Mouse (Mus musculus): Measurements from ENCODE around the gene Kcnd3. TPM values are rescaled to one million over a fixed set of nuclear protein-coding genes. Genes with fewer than 3 reads are reported as not detected.

Gene Kcnd3
- 10 to 100 TPM; 48.0 to 56.8 (median 51.2) TPM for total RNA-seq (2022)

DNA sequence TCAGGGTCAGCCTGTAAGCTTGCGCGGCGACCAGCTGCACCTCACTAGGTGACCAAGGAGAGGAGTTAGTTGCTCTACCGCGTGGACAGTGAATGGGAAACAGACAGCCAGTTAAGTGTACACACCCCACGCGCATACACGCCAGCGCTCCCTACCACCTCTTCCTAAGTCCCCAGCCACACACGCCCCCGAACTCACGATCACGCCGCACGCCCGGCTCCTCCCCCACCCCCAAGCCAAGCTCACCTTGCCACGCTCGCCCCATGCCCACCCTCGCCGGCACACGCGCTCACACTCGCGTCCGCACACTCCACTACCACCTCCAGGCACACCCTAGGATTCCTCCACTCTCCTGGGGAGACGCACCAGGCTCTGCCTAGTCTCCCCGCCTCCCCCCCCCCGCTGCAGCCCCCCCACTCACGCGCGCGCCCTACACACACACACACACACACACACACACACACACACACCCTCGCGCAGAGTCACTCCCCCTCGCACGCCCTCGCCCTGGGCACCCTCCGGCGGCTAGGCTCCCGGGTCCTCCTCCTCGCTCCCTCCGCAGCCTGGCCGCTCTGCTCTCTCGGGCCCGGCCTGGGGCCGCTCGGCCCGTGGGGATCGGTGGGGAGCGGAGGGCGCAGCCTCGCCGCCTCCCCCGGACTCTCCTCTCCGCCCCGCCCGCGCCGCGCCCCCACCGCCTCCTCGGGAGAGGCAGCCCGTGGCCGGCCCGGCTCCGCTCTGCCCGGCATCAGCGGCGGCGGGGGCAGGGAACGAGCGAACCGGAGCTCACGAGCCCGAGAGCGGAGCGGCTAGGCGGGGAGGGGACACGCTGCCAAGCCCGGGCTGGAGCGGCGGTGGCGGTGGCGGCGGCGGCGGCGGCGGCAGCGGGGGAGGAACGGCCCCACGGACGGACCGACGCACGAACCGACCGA, at the start of gene Kcnd3:
TSS of gene Kcnd3 (plus strand) at position 704 of the 929 bp plus-strand sequence.
- peak; percentile 26 for DNase-seq (ENCODE audit: low spot score in 2 of 2)

DNA sequence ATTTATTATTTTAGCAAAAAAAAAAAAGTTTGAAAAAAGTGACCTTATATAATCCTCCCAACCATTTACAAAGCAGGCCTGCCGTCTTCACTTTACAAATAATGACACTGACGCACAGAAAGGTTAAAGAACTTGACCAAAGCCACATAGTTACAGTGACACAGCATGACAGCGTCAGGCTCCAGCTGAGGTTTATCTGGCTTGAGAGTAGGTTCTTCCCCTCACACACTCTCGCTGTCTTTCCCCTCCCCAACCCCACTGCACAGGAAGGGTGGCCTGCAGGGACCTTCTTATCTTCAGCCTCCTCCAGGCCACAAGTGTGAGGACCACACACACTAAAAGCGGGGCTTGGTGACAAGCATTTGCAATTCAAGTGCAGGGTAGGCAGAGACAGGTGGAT, 49.5 kb upstream of the Kcnd3 start:
- DNase-seq (ENCODE audit: low spot score in 2 of 2) = no peak

DNA sequence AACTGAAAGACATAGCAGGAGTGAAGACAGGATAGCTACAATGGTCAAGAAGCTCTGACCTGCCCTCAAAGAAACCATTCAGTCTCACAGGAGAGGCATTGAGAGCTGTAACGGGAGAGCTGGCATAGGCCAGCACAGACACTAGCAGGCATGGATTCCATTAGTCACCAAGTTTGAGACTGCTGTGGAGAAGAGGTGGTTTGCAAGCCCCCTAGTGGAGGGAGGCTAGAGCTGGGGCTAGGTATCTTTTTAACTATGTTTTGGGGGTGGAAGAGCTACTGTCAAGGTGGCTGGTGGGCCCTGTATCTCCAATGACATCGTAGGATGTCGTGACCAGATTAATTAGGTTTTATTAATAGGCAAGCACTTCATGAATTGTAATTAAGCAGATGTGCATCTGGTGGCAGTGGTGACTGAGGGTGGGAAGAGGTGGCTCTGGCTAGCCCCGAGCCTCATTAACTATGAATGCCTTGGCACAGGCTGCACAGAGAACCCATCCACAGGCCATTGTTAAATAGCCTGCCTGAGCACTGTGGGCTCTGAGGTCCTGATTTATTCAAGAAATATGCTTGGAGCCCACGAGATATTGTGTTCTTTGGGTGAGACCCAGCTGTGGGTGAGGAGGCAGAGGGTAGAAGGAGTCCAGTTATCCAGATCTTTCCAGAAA, 48.6 kb upstream of the Kcnd3 start:
- no peak for DNase-seq (ENCODE audit: low spot score in 2 of 2)

DNA sequence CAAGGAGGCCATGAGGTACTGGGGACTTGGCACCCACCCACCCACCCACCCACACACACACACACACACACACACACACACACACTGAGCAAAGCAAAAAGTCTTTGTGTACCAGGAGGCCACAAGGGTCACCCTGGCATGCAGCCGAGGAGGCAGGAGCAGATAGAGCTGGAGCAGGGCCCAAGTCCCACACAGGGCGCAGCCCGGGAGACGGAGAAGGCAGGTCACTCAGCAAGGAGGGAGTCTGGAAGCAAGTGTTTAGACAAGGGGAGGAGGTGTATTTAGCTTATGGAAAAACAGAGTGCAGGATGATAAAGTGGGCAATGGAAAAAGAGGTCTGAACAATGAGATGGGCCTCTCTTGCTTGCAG, 48.1 kb upstream of the Kcnd3 start:
- DNase-seq (ENCODE audit: low spot score in 2 of 2) = no peak

DNA sequence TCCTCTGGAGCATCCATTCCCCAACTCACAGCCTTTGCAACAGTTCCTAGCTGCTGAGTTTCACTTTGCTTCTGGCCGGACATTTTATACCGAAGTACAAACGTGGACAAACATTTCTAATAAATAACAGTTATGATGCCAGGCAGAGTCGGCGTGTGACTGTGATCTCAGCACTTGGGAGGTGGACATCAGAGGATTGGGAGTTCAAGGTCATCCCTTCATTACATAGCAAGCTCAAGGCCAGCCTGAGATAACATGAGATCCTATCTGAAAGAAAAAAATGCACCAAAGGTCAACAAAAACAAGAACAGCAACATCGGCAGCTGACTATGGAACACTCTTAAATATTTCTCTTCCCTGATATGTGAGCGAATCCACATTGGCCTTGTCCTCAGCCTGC, 46.6 kb upstream of the Kcnd3 start:
- DNase-seq (ENCODE audit: low spot score in 2 of 2) = no peak

DNA sequence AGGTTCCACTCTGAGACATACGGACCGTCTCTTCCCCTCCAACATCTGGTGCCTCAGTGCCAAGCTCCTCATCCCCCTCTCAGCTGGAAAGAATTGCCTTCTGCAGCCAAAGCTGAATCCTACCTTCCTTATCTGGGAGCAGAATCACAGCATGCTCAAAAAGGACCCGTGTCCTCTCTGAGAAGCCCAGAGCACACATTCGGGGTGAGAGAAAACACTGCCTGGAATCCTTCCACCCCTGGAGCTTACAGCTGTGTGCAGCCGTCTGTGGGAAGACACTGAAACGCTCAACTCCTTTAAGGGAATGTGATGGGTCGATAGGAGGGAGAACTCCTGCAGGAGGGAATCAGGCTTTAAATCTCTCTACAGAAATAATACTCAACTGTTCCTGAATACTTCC, 46.1 kb upstream of the Kcnd3 start:
- no peak for DNase-seq (ENCODE audit: low spot score in 2 of 2)

DNA sequence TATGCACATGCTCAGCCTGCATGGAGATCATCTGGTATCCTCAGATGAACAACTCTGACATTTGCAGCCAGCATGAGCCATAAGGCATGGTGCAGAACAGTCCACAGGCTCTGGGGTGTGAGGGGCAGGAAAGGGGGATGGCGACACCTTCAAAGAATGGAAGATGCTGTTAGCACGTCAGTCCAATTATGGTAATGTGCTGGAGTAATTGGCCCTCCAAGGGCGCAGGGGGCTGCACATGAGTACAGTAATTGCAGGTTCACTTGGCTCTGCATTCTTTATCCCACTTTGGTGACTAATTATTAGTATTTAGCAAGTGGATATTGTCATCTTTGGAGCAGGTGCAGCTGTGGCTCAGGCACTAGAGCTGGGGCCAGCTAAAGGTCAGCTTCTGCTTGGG, 43.9 kb upstream of the Kcnd3 start:
- no peak for DNase-seq (ENCODE audit: low spot score in 2 of 2)

DNA sequence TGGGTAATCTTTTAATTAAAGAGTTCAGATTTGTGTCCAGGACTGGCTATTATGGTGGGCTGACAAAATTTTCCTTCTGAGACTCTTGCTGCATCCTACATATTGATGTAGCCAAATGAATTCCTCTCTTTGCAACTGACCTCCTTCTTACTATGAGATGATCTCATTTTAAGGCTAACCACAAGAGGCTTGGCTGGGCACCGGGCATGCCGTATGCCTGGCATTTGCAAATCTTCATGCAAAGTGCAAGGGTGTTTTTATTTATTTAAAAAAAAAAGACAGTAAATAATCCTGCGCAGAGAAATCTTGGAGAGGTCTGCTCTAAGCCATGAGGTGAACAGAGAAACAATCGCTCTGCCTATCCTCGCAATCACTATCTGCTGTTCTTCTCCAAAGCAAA, 41.3 kb upstream of the Kcnd3 start:
- no peak for DNase-seq (ENCODE audit: low spot score in 2 of 2)

DNA sequence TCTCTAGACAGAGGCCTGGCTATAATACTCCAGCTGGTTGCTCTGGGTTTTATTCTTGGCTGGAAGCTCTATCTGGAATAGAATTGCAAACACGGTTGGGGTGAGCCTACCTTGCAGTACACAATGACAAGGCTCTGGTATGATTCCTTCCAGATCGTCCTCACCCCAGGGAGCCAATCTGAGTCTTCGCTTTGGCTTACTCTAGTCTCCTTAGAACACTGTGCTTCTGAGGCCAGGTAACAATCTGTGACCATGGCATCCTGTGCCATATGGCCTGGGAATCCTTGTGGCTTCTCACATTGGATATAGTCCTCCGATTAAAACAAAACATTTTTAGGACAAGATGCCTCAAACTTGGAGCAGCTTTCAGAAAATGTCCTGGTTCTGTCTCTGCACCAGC, 40.4 kb upstream of the Kcnd3 start:
- DNase-seq (ENCODE audit: low spot score in 2 of 2) = no peak

DNA sequence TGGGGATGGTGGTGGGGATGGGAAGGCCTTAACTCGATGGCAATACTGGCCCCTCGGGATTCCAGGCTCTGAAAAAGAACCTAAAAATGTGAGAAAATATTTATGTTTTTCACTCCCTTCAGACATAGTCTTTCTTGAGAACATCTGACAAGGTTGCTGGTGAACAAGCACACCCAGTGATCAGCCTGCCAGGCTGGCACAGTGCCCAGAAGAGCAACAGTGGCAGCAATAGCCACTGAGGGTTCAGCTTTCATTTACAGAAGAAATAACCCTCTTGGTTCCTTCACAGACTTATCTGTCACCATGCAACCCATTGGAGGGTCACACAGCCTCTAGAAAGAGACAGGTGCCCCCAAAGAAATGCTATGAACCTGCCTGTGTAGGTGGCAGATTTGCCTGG, 39.9 kb upstream of the Kcnd3 start:
- DNase-seq (ENCODE audit: low spot score in 2 of 2) = no peak

DNA sequence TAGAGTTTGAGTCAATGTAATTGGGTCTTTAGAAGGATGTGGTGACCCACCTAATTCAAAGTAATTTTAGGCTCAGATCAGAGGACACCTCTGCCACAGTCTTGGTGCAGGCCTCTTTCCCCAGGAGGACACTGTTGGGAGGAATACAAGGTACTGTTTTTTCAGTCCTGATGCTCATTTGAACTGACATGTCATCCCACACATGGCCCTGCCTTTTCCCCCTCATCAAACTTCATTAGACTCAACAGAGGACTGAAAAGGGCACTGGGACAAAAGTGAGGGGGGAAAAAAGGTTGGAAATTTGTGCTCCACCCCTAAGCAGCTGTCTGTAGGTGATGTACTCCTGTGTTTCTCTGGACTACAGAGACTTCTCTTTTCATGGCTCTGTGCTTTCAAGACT, 39.4 kb upstream of the Kcnd3 start:
- DNase-seq (ENCODE audit: low spot score in 2 of 2) = no peak

DNA sequence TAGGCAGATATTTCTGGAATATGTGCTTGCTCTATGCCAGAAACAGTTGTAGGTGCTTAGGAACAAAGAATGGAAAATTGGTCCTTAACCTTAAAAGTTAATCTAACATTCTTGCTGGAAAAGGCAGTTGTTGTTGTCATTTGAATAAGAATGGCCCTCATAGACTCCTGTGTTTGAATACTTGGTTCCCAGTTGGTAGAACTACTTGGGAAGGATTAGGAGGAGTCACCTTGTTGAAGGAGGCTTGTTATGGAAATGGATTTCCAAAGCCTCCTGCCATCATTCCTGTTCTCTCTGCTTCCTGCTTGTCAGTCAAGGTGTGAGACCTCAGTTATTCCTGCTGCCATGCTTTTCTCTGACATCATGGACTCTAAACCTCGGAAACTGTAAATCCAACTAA, 33.7 kb upstream of the Kcnd3 start:
- no peak for DNase-seq (ENCODE audit: low spot score in 2 of 2)

DNA sequence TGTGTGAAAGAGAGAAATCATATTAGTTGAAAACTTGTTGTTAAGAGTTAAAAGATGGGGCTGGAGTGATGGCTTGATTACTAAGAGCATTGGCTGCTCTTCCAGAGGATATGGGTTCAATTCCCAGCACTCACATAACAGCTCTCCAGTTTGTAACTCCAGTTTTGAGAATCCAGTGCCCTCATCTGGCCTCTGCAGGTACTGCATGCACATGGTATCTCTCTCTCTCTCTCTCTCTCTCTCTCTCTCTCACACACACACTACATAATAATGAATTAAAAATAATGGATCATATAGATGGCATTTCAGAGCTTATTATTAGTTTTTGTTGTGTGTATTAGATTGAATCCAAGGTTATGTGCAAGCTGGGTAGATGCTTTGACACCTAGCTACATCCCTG, 29.7 kb upstream of the Kcnd3 start:
- DNase-seq (ENCODE audit: low spot score in 2 of 2) = no peak

DNA sequence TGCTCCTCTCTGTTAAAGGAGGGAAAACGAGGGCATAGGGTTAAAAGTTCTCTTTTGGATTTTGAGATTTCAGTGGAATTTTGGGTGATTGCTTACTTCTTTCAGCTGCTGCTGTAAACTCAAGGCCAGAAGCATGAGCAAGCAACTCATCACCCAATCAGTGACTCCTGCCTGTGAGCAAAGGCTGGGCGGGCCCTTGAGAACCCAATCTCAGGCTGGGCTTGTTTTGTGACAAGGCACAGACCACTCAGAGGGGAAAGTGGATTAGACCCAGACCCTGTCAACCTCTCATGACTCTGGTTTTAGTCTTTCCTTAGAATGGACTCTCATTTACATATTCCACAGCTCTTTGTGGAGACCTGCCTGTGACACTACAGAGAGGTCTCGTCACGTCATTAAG, 28.7 kb upstream of the Kcnd3 start:
- no peak for DNase-seq (ENCODE audit: low spot score in 2 of 2)

DNA sequence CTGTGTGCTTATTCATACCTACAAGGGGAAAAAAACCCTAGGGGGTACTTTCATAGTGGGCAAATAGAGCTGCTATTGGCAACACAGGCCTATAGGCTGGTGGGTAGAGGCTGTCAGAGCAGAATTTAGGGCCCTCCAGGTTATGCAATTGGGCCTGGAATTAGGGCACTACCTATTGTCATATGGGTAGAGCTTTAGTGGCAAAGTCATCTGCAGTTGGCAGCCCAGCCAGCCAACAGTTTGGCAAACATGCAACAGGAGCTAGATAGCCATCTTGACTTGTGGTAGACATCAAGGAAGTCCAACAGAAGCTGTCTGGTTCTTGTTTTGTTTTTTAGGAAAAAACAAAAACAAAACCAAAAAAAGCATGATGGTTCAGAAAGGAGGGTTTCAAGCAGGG, 23.5 kb upstream of the Kcnd3 start:
- DNase-seq (ENCODE audit: low spot score in 2 of 2) = no peak

DNA sequence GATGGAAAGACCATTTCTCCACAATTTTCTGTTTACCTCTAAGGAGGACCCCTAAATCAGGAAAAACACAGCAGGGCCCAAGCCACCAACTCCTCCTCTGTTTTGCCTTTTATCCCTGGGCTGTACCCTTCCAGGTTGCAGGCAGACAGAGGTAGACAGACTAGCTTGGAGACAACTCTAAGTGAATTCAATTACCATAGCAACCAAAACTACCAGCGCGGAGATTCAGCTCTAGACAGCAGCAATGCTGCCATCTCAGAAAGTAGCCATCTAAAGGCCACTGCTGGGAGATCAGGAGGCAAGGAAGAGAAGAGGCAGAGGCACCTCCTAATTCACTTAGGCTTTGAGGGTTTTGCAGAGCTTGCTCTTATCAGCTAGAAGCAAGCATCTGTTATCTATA, 15.7 kb upstream of the Kcnd3 start:
- DNase-seq (ENCODE audit: low spot score in 2 of 2) = peak in 1 of 2 experiments; percentile 29

DNA sequence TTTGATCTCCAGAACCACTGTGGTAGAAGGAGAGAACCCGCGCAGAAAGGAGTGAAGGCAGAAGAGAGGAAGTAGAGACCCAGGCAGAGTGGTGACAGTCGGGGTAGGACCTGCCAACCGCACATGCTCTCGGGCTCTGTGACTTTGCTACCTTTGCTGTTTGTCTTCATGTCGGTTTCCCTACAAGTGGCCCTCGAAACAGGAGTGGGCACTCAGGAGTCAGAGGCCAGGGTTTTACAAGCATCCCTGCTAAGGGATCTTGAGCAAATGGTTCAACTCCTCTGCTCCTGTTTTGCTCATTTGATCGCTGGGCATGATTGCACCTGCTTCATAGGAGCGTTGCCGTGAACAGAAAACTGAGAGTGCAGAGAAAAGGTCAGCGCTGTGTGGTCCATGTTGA, 15.2 kb upstream of the Kcnd3 start:
- DNase-seq (ENCODE audit: low spot score in 2 of 2) = no peak

DNA sequence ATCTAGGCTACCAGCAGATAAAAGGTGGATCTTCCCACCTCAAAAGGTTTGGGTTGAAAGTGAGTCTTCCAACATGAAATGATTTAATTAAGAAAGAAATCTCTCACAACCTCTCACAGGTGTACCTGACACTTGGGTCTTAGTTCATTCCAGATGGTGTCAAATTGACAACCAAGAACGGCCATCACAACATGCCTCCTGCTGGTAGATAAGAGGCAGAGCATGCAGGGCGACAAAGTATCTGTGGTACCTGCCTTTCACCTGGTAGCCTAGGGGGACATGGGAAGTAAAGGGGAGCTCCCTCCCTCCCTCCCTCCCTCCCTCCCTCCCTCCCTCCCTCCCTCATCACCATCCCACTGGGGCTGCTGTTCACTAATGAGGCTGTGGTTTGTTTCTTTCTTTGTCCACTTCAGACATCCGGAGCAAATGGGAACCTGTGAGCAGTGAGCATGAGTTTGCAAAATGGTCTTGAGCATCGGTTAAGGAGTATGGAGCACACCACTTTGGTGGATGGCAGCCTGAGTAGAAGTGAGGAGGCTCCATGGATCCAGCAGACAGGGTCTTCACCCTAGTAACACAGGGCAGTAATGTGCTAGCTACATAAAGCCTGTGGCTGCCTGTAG, 11.1 kb upstream of the Kcnd3 start:
- DNase-seq (ENCODE audit: low spot score in 2 of 2) = no peak

DNA sequence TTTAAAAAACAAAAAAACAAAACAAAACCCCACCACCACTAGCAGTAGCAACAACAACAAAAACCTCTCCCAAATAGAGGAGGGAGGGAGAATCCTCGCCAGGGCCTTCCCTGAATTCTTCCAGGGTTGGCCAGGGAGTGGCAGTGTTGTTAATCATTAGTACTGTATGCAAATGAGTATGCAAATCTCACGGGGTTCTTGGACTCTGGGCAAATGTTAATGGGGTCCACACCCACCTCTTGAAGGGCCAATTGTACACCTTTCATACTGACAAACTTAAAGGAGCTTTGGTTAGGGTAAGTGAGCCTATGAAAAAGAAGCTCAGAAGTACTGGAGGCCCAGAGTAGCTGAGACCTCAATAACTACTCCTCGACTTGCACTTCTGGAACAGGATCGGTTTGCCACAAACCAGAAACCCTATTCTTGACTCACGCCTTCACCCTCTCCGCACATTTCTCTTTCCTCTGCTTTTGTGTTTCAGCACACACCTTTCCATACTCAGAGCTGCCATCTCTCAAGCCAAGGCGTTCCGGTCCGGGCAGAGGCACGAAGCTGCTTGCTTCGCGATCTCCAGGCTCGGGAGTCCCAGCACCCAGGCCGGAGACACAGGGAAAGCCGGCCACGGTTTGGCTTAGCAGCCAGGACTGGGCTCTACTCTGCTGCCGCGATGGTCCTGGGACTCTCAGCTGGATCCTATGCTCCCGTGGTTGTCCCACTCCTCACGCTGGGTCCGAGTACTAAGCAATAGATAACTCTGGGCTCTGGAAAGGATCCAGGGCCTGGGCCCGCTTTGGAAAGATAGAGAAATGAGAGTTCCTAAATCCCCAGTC, 1.3 kb upstream of the Kcnd3 start:
- DNase-seq (ENCODE audit: low spot score in 2 of 2) = peak; percentile 31 to 35

DNA sequence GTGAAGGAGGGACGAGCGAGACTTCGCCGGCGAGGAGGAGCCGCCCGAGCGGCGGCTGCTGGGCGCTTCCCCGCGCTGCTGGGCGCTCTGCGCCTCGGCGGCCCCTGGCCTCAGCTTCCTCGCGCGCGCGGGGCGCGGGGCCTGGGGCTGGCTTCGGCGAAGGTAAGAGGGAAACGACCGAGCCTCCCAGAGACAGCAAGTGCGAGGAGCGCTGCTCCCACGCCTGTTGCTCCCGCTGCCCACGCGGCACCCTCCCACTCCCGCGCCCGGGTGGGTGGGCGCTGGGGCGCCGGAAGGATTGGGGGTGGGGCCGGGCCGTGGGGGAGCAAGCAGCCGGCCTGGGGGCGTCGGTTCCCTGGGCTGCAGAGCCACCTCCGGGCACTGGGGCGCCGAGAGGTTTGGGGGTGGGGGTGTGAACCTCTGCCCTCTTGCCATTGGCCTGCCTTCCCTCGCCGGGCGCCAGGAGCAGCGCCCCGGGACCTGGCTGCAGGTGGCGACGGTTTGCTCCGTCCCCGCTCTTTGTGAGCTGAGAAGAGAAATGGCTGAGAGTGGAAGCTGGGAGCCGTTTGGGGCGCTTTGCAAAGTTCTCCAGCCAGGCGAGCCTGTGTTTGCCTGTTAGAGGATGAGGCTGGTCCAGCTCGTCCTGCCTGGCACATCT, 555 bp downstream of the Kcnd3 start:
- peak; percentile 25 to 50 for DNase-seq (ENCODE audit: low spot score in 2 of 2)

Data from left cerebral cortex, adult 8-10 months (tissue).